Mouse (Mus musculus) ES-Bruce4 (cell line): ENCODE results near the gene Dll4. TPM values are rescaled to one million over a fixed set of nuclear protein-coding genes. Genes with fewer than 3 reads are reported as not detected.

Source experiments
- H3K27ac ChIP-seq: 2 replicates; pipeline ENCODE4 v1.5.1; 2012; ENCODE audit warnings: low read length, inconsistent platforms; ENCODE audit not compliant: insufficient read depth
- H3K27me3 ChIP-seq: 2 replicates; pipeline ENCODE4 v1.6.1; 2012; ENCODE audit warnings: mild to moderate bottlenecking, low read length, inconsistent platforms; ENCODE audit not compliant: control insufficient read depth, poor library complexity, insufficient read depth, severe bottlenecking
- H3K36me3 ChIP-seq: 2 replicates; pipeline ENCODE4 v1.6.1; 2012; ENCODE audit warnings: inconsistent platforms, mild to moderate bottlenecking, low read length, moderate library complexity; ENCODE audit not compliant: control insufficient read depth, poor library complexity, insufficient read depth, severe bottlenecking
- H3K4me1 ChIP-seq: one replicate; pipeline ENCODE4 v1.8.1; 2011; ENCODE audit warnings: low read length; ENCODE audit not compliant: control insufficient read depth, insufficient read depth
- H3K4me3 ChIP-seq: 2 replicates; pipeline ENCODE4 v1.5.1; 2011; ENCODE audit warnings: low read depth, mild to moderate bottlenecking, low read length
- H3K9ac ChIP-seq: 2 replicates; pipeline ENCODE4 v1.6.1; 2012; ENCODE audit warnings: low read depth, mild to moderate bottlenecking, inconsistent platforms; ENCODE audit not compliant: poor library complexity, severe bottlenecking
- H3K9me3 ChIP-seq: replicated peaks from 2 replicates; pipeline ENCODE4 v1.6.1; 2012; ENCODE audit warnings: mild to moderate bottlenecking, low read length, inconsistent platforms; ENCODE audit not compliant: control insufficient read depth, poor library complexity, insufficient read depth, severe bottlenecking
- CTCF ChIP-seq: IDR thresholded peaks from one replicate; pipeline ENCODE4 v1.8.1; 2011; ENCODE audit warnings: low read depth, low read length
- EP300 ChIP-seq: IDR thresholded peaks from 2 replicates; pipeline ENCODE4 v1.6.1; 2011; ENCODE audit warnings: low read depth, low read length; ENCODE audit not compliant: insufficient read depth
- POLR2A ChIP-seq: IDR thresholded peaks from one replicate; pipeline ENCODE4 v1.8.1; 2011; ENCODE audit warnings: low read length; ENCODE audit not compliant: insufficient read depth
- polyA plus RNA-seq: library from polyadenylated mRNA; stranded (reverse); fragments of >200 nt; gene quantifications from 2 replicates; pipeline ENCODE4 v1.2.4, GENCODE M21; 2011; ENCODE audit warnings: low read depth; ENCODE audit not compliant: missing spikeins, insufficient read depth, insufficient read length

The Dll4 gene
- polyA plus RNA-seq, 1 experiment = not detected

DNA sequence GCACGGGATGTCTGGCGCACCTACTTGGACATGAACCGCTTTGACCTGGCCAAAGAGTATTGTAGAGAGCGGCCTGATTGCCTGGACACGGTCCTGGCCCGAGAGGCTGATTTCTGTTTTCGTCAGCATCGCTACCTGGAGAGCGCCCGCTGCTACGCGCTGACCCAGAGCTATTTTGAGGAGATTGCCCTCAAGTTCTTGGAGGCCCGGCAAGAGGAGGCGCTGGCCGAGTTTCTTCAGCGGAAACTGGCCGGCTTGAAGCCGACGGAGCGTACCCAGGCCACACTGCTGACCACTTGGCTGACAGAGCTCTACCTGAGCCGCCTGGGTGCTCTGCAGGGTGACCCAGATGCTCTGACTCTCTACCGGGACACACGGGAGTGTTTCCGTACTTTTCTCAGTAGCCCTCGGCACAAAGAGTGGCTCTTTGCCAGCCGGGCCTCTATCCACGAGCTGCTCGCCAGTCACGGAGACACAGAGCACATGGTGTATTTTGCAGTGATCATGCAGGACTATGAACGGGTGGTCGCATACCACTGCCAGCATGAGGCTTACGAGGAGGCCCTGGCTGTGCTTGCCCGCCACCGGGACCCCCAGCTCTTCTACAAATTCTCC is 31.7 kb upstream of the Dll4 start:
- Histone ChIP-seq H3K27me3 (no peaks in the 10 kb centered on the region), H3K36me3 (0 out of 2 replicates have a peak, but pooled peaks cover 8% of the 10 kb centered on the region), H3K27ac (no peak overlapping the region), H3K4me1 (no peaks in the 10 kb centered on the region), H3K9ac (0 out of 2 replicates have a peak overlapping the region, but pooled peaks have one; percentile 2), H3K4me3 (peak overlapping the region; percentile 46), H3K9me3 (no peaks in the 10 kb centered on the region)
- no peak for TF ChIP-seq CTCF
- TF ChIP-seq POLR2A = no peak
- TF ChIP-seq EP300 = no peak

DNA sequence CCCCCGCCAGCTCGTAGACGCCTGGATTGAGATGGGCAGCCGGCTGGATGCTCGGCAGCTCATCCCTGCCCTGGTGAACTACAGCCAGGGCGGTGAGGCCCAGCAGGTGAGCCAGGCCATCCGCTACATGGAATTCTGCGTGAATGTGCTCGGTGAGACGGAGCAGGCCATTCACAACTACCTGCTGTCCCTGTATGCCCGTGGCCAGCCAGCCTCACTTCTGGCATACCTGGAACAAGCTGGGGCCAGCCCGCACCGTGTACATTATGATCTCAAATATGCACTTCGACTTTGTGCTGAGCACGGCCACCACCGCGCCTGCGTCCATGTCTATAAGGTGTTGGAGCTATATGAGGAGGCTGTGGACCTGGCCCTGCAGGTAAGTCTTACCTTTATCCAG is 31.2 kb upstream of the Dll4 start:
- no peak for TF ChIP-seq EP300
- no peak for TF ChIP-seq CTCF
- TF ChIP-seq POLR2A = no peak
- 0 out of 2 replicates have a peak, but pooled peaks cover 8% of the 10 kb centered on the region for H3K36me3 ChIP-seq

DNA sequence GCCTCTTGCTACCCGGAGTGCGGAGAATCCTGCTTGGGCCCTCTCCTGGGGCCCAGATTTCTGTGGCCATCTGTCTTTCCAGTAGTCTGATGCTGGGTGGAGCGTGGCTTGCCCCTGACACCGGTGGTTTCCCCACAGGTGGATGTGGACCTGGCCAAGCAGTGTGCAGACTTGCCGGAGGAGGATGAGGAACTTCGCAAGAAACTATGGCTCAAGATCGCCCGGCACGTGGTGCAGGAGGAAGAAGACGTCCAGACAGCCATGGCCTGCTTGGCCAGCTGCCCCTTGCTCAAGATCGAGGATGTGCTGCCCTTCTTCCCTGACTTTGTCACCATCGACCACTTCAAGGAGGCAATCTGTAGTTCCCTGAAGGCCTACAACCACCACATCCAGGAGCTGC is 28.8 kb upstream of the Dll4 start:
- no peak overlapping the region for H3K27ac ChIP-seq
- no peaks in the 10 kb centered on the region for H3K4me1 ChIP-seq
- H3K36me3 ChIP-seq = no peaks in the 10 kb centered on the region
- H3K9ac ChIP-seq = no peak overlapping the region
- H3K4me3 ChIP-seq = no peak overlapping the region
- H3K27me3 ChIP-seq = no peaks in the 10 kb centered on the region
- no peaks in the 10 kb centered on the region for H3K9me3 ChIP-seq
- TF ChIP-seq CTCF (no peak), POLR2A (no peak), EP300 (no peak)

More for the DNA sequence above, 31.2 kb upstream of the Dll4 start:
- H3K27ac ChIP-seq = no peak overlapping the region
- H3K9ac ChIP-seq = 0 out of 2 replicates have a peak overlapping the region, but pooled peaks have one; percentile 2
- no peaks in the 10 kb centered on the region for H3K27me3 ChIP-seq
- H3K4me1 ChIP-seq = no peaks in the 10 kb centered on the region
- no peaks in the 10 kb centered on the region for H3K9me3 ChIP-seq
- H3K4me3 ChIP-seq = peak overlapping the region; percentile 46

DNA sequence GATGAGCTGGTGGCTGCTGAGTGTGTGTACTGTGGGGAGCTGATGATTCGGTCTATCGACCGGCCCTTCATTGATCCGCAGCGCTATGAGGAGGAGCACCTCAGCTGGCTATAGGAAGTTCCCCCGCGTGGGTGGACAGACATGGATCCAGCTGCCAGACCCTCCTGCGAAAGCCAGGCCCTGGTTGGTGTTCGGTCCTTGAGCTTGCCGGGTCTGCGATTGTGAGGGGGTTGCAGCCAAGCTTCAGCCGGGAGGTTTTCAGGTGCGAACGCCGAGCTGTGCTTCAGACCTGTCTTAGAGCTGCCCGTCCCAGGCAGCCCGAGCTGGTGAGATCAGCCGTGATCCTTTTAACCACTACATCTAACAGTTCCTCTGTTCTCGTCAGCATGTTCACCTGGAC is 28.1 kb upstream of the Dll4 start:
- no peaks in the 10 kb centered on the region for H3K27me3 ChIP-seq
- TF ChIP-seq POLR2A = no peak
- no peak for TF ChIP-seq EP300
- TF ChIP-seq CTCF = no peak
- H3K9me3 ChIP-seq = no peaks in the 10 kb centered on the region
- H3K36me3 ChIP-seq = no peaks in the 10 kb centered on the region
- H3K9ac ChIP-seq = no peak overlapping the region
- H3K4me1 ChIP-seq = no peaks in the 10 kb centered on the region
- no peak overlapping the region for H3K4me3 ChIP-seq
- H3K27ac ChIP-seq = no peak overlapping the region

DNA sequence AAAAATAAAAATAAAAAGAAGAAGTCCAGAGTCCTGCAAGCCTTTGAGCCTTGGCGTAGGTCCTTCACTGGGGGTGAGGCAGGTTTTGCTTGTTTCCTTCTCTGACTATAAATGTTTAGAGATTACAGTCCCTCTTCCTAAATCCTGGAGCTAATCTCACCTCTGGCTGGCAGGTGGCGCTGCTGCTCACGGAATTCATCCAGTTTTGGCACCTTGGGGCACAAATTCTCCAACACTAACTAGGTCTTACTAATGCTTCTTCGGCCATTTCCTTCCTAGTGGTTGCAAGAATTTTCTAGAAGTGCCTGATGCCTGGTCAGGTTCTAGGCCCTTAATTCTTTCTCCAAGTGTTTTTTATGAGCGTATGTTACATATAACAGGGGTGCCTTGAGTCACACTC is 27.3 kb upstream of the Dll4 start:
- Histone ChIP-seq H3K9ac (no peak overlapping the region), H3K27me3 (no peaks in the 10 kb centered on the region), H3K27ac (no peak overlapping the region), H3K9me3 (no peaks in the 10 kb centered on the region), H3K4me1 (no peaks in the 10 kb centered on the region), H3K36me3 (no peaks in the 10 kb centered on the region), H3K4me3 (no peak overlapping the region)
- TF ChIP-seq EP300 (no peak), CTCF (peak; percentile 86)

DNA sequence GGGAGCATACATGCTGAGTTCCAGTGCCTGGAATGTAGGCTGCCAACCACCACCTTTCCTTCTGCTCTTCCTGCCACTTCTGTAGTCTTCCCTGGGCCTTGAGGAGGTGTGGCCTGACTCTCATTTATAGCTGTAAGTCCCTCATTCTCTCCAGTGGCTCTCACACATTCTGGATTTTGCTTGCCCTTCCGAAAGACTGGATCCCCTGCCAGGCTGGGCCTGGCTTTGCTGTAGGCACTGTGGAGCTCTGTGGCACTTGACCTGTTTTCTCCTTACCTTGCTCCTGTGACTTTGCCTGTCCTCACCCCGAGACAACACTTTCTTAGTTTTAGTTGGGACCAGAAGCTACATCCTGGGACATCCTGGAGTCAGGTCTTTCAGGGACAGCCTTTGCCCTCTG is 26.7 kb upstream of the Dll4 start:
- Histone ChIP-seq H3K27ac (no peak overlapping the region), H3K9ac (no peak overlapping the region), H3K4me3 (no peak overlapping the region), H3K4me1 (no peaks in the 10 kb centered on the region), H3K36me3 (no peaks in the 10 kb centered on the region), H3K9me3 (no peaks in the 10 kb centered on the region), H3K27me3 (no peaks in the 10 kb centered on the region)
- TF ChIP-seq EP300 = no peak
- TF ChIP-seq CTCF = no peak
- TF ChIP-seq POLR2A = no peak
